Mouse (Mus musculus) embryonic facial prominence, embryonic 13.5 days (tissue): ENCODE measurements at regions not wholly inside any gene's neighbourhood (a gene's known extent, or its start where the extent isn't known, plus 50 kb on each side); places are given as distances from the start of the nearest gene placed in this dataset.
"Not testable (repeated sequence)": the region's sequence is repeated elsewhere in the genome, so short reads cannot be mapped to it uniquely, and the experiment has no call there.

ENCODE experiments used
- ATAC-seq: fragments of 200-750 bp; cut with Nextera tagmentation; 2 replicates; pipeline ENCODE4 v1.8.0; 2017; ENCODE audit warnings: low read depth; ENCODE audit not compliant: insufficient number of reproducible peaks, insufficient read depth, low FRiP score, low TSS enrichment
- H3K27ac ChIP-seq: fragments of 300-500 bp; sonication (generic); 2 replicates; pipeline ENCODE4 v1.5.1; 2015; ENCODE audit warnings: moderate library complexity, mild to moderate bottlenecking, inconsistent platforms
- H3K27me3 ChIP-seq: fragments of 300-500 bp; sonication (generic); 2 replicates; pipeline ENCODE4 v1.6.1; 2015; ENCODE audit warnings: mild to moderate bottlenecking, inconsistent platforms
- H3K36me3 ChIP-seq: fragments of 300-500 bp; sonication (generic); 2 replicates; pipeline ENCODE4 v1.6.1; 2015; ENCODE audit warnings: mild to moderate bottlenecking, inconsistent platforms
- H3K4me1 ChIP-seq: fragments of 300-500 bp; sonication (generic); 2 replicates; pipeline ENCODE4 v1.6.1; 2015; ENCODE audit warnings: inconsistent platforms
- H3K4me2 ChIP-seq: fragments of 300-500 bp; sonication (generic); 2 replicates; pipeline ENCODE4 v1.6.1; 2015; ENCODE audit warnings: moderate library complexity, mild to moderate bottlenecking, inconsistent platforms
- H3K4me3 ChIP-seq: fragments of 300-500 bp; sonication (generic); 2 replicates; pipeline ENCODE4 v1.5.1; 2015; ENCODE audit warnings: mild to moderate bottlenecking, inconsistent platforms
- H3K9ac ChIP-seq: fragments of 300-500 bp; sonication (generic); 2 replicates; pipeline ENCODE4 v1.6.1; 2015; ENCODE audit warnings: mild to moderate bottlenecking, inconsistent platforms
- H3K9me3 ChIP-seq: fragments of 300-500 bp; sonication (generic); 2 replicates; pipeline ENCODE4 v1.6.1; 2016; ENCODE audit warnings: inconsistent platforms
- WGBS: fragments of 180-500 bp; shearing (Covaris S2); methylation state at CpG from one replicate; pipeline ENCODE4 v1.1.7; 2015; ENCODE audit warnings: mixed read lengths; 5-methylcytosine and 5-hydroxymethylcytosine counted together

GRCm38 (mm10) chr4:23148097-23148849 lies 660.1 kb upstream of the Pou3f2 start:
- H3K36me3 ChIP-seq = no peaks in the 10 kb centered on the region
- H3K27ac ChIP-seq = no peak overlapping the region
- ATAC-seq = no peak
- H3K4me1 ChIP-seq = no peaks in the 10 kb centered on the region
- H3K27me3 ChIP-seq = no peaks in the 10 kb centered on the region
- H3K9me3 ChIP-seq = no peaks in the 10 kb centered on the region
- H3K9ac ChIP-seq = no peak overlapping the region
- H3K4me3 ChIP-seq = no peak overlapping the region
- H3K4me2 ChIP-seq = no peak overlapping the region
- WGBS = 91% methylated on average over 3 of the region's 3 CpGs

- H3K4me1 ChIP-seq = no peaks in the 10 kb centered on the region
- no peaks in the 10 kb centered on the region for H3K27me3 ChIP-seq
- no peaks in the 10 kb centered on the region for H3K36me3 ChIP-seq
- no peak overlapping the region for H3K27ac ChIP-seq
- no peak overlapping the region for H3K9ac ChIP-seq
- H3K4me3 ChIP-seq = no peak overlapping the region
- ATAC-seq = no peak
- no peaks in the 10 kb centered on the region for H3K9me3 ChIP-seq
- 40% methylated on average over 2 of the region's 2 CpGs for WGBS
- H3K4me2 ChIP-seq = no peak overlapping the region
Measured at GRCm38 (mm10) chr4:23133386-23133785, 645.2 kb upstream of the Pou3f2 start.

GRCm38 (mm10) chr4:23101452-23101851 lies 613.3 kb upstream of the Pou3f2 start:
- H3K4me3 ChIP-seq, H3K27me3 ChIP-seq, H3K36me3 ChIP-seq, H3K27ac ChIP-seq, ATAC-seq, H3K4me2 ChIP-seq, H3K9ac ChIP-seq, H3K9me3 ChIP-seq, H3K4me1 ChIP-seq: not testable (repeated sequence)
- 95% methylated on average over 2 of the region's 2 CpGs for WGBS

- H3K4me1 ChIP-seq = no peaks in the 10 kb centered on the region
- no peak overlapping the region for H3K9ac ChIP-seq
- H3K27ac ChIP-seq = no peak overlapping the region
- ATAC-seq = 0 out of 2 replicates have a peak, but pooled peaks have one; percentile 59
- H3K4me3 ChIP-seq = no peak overlapping the region
- H3K4me2 ChIP-seq = no peak overlapping the region
- no peaks in the 10 kb centered on the region for H3K36me3 ChIP-seq
- H3K27me3 ChIP-seq = no peaks in the 10 kb centered on the region
- H3K9me3 ChIP-seq = no peaks in the 10 kb centered on the region
- WGBS = 91% methylated on average over 5 of the region's 5 CpGs
Measured at GRCm38 (mm10) chr4:23079521-23079920, 591.4 kb upstream of the Pou3f2 start.

GRCm38 (mm10) chr4:23077603-23078002 lies 589.4 kb upstream of the Pou3f2 start:
- Histone ChIP-seq H3K27ac (no peak overlapping the region), H3K9ac (no peak overlapping the region), H3K4me3 (no peak overlapping the region), H3K4me2 (no peak overlapping the region), H3K36me3 (no peaks in the 10 kb centered on the region), H3K27me3 (no peaks in the 10 kb centered on the region), H3K9me3 (no peaks in the 10 kb centered on the region), H3K4me1 (no peaks in the 10 kb centered on the region)
- ATAC-seq = no peak
- WGBS = 76% methylated on average over 2 of the region's 2 CpGs

- no peaks in the 10 kb centered on the region for H3K9me3 ChIP-seq
- H3K36me3 ChIP-seq = no peaks in the 10 kb centered on the region
- no peak for ATAC-seq
- peaks cover 7% of the 10 kb centered on the region; the same call in 1 of the 2 replicates for H3K4me1 ChIP-seq
- WGBS = 33% methylated on average over 9 of the region's 9 CpGs
- no peak overlapping the region for H3K27ac ChIP-seq
- peaks cover 12% of the 10 kb centered on the region for H3K27me3 ChIP-seq
- H3K4me2 ChIP-seq = 0 out of 2 replicates have a peak overlapping the region, but pooled peaks have one; percentile 22
- no peak overlapping the region for H3K9ac ChIP-seq
- no peak overlapping the region for H3K4me3 ChIP-seq
Measured at GRCm38 (mm10) chr4:23050701-23051317, 562.6 kb upstream of the Pou3f2 start.

GRCm38 (mm10) chr4:23037784-23038183 lies 549.6 kb upstream of the Pou3f2 start:
- no peak overlapping the region for H3K4me3 ChIP-seq
- H3K4me1 ChIP-seq = no peaks in the 10 kb centered on the region
- H3K27me3 ChIP-seq = no peaks in the 10 kb centered on the region
- ATAC-seq = no peak
- H3K9ac ChIP-seq = no peak overlapping the region
- 44% methylated on average over 6 of the region's 6 CpGs for WGBS
- H3K4me2 ChIP-seq = no peak overlapping the region
- H3K27ac ChIP-seq = no peak overlapping the region
- no peaks in the 10 kb centered on the region for H3K9me3 ChIP-seq
- no peaks in the 10 kb centered on the region for H3K36me3 ChIP-seq

- no peak overlapping the region for H3K27ac ChIP-seq
- H3K27me3 ChIP-seq = no peaks in the 10 kb centered on the region
- 86% methylated on average over 2 of the region's 2 CpGs for WGBS
- no peak overlapping the region for H3K4me3 ChIP-seq
- no peaks in the 10 kb centered on the region for H3K4me1 ChIP-seq
- H3K9me3 ChIP-seq = 0 out of 2 replicates have a peak, but pooled peaks cover 4% of the 10 kb centered on the region
- no peak overlapping the region for H3K4me2 ChIP-seq
- H3K36me3 ChIP-seq = no peaks in the 10 kb centered on the region
- H3K9ac ChIP-seq = no peak overlapping the region
- no peak for ATAC-seq
Measured at GRCm38 (mm10) chr4:23031271-23031670, 543.1 kb upstream of the Pou3f2 start.

- H3K4me1 ChIP-seq = no peaks in the 10 kb centered on the region
- no peak for ATAC-seq
- H3K27me3 ChIP-seq = no peaks in the 10 kb centered on the region
- no peaks in the 10 kb centered on the region for H3K9me3 ChIP-seq
- no peaks in the 10 kb centered on the region for H3K36me3 ChIP-seq
- no peak overlapping the region for H3K9ac ChIP-seq
- WGBS = 45% methylated on average over 2 of the region's 2 CpGs
- H3K4me2 ChIP-seq = no peak overlapping the region
- H3K27ac ChIP-seq = no peak overlapping the region
- no peak overlapping the region for H3K4me3 ChIP-seq
Measured at GRCm38 (mm10) chr4:23022177-23022576, 534.0 kb upstream of the Pou3f2 start.

GRCm38 (mm10) chr4:23010346-23010745 lies 522.2 kb upstream of the Pou3f2 start:
- Histone ChIP-seq H3K27me3 (no peaks in the 10 kb centered on the region), H3K27ac (no peak overlapping the region), H3K4me1 (no peaks in the 10 kb centered on the region), H3K36me3 (no peaks in the 10 kb centered on the region), H3K9me3 (no peaks in the 10 kb centered on the region), H3K4me2 (no peak overlapping the region), H3K9ac (no peak overlapping the region), H3K4me3 (no peak overlapping the region)
- WGBS = 63% methylated on average over 2 of the region's 2 CpGs
- no peak for ATAC-seq

- not testable (repeated sequence) for ATAC-seq, H3K9me3 ChIP-seq, H3K4me2 ChIP-seq, H3K9ac ChIP-seq, H3K4me1 ChIP-seq, H3K27ac ChIP-seq, H3K27me3 ChIP-seq, H3K36me3 ChIP-seq, H3K4me3 ChIP-seq
- WGBS = 82% methylated on average over 3 of the region's 3 CpGs
Measured at GRCm38 (mm10) chr4:23009196-23009595, 521.0 kb upstream of the Pou3f2 start.

GRCm38 (mm10) chr4:22998994-22999393 lies 510.8 kb upstream of the Pou3f2 start:
- 21% methylated on average over 4 of the region's 4 CpGs for WGBS
- ATAC-seq = no peak
- no peak overlapping the region for H3K4me2 ChIP-seq

More at GRCm38 (mm10) chr4:22998994-22999393, 510.8 kb upstream of the Pou3f2 start:
- H3K36me3 ChIP-seq = no peaks in the 10 kb centered on the region
- H3K9me3 ChIP-seq = no peaks in the 10 kb centered on the region
- no peak overlapping the region for H3K27ac ChIP-seq
- H3K9ac ChIP-seq = no peak overlapping the region
- H3K27me3 ChIP-seq = no peaks in the 10 kb centered on the region
- no peak overlapping the region for H3K4me3 ChIP-seq
- peaks cover 5% of the 10 kb centered on the region; the same call in 1 of the 2 replicates for H3K4me1 ChIP-seq
